Mouse (Mus musculus): Measurements from ENCODE around the gene Dusp18. TPM values are rescaled to one million over a fixed set of nuclear protein-coding genes. Genes with fewer than 3 reads are reported as not detected.
A peak's percentile ranks its signal among the peaks of the same experiment; 100 is the strongest.

Dusp18 gene
- 23.0 and 24.7 TPM in 2 replicates for polyA plus RNA-seq (2015; fragmentation: Nextera tagmentation; extraction: Ambion mirVana)

- Histone ChIP-seq H3K27ac (replicated peaks) (peak within 1 kb of the TSS; percentile 80), H3K4me2 (peak within 1 kb of the TSS; percentile 81), H3K4me3 (peak within 1 kb of the TSS; percentile 57), H3K9me3 (no peaks in the 10 kb centered on the region), H3K36me3 (peaks cover 28% of the 10 kb centered on the region), H3K4me1 (replicated peaks) (peaks cover 24% of the 10 kb centered on the region), H3K9ac (peak within 1 kb of the TSS; percentile 78), H3K27me3 (no peaks in the 10 kb centered on the region)
- ATAC-seq (ENCODE audit: low read depth): peak; percentile 99
- WGBS: 2% methylated on average over 46 of the region's 46 CpGs
Observed at GRCm38 (mm10) chr11:3894406-3895281, at the start of gene Dusp18, which contains the start of gene 4921536K21Rik. Gene Dusp18, plus strand, starts transcription at chr11:3895240. Gene 4921536K21Rik, minus strand, starts transcription at chr11:3895098.

GRCm38 (mm10) chr11:3846351-3846750 is 48.7 kb upstream of the Dusp18 start:
- Histone ChIP-seq H3K27ac (replicated peaks) (no peak overlapping the region), H3K4me1 (replicated peaks) (no peaks in the 10 kb centered on the region), H3K9ac (no peak overlapping the region), H3K36me3 (no peaks in the 10 kb centered on the region), H3K27me3 (no peaks in the 10 kb centered on the region), H3K4me2 (no peak overlapping the region), H3K4me3 (no peak overlapping the region), H3K9me3 (no peaks in the 10 kb centered on the region)
- ATAC-seq (ENCODE audit: low read depth): no peak
- 54% methylated on average over 2 of the region's 2 CpGs for WGBS

- 75% methylated on average over 15 of the region's 15 CpGs for WGBS
- H3K9me3 ChIP-seq: no peaks in the 10 kb centered on the region
- H3K4me3 ChIP-seq: no peak overlapping the region
- H3K4me2 ChIP-seq: no peak overlapping the region
- H3K4me1 ChIP-seq (replicated peaks): peaks cover 14% of the 10 kb centered on the region
- no peak overlapping the region for H3K27ac ChIP-seq (replicated peaks)
- H3K9ac ChIP-seq: no peak overlapping the region
- no peak for ATAC-seq (ENCODE audit: low read depth)
- H3K27me3 ChIP-seq: no peaks in the 10 kb centered on the region
- no peaks in the 10 kb centered on the region for H3K36me3 ChIP-seq
Observed at GRCm38 (mm10) chr11:3849469-3850314, 45.3 kb upstream of the Dusp18 start.

- Histone ChIP-seq H3K36me3 (no peaks in the 10 kb centered on the region), H3K4me1 (replicated peaks) (peaks cover 14% of the 10 kb centered on the region), H3K27me3 (no peaks in the 10 kb centered on the region), H3K27ac (replicated peaks) (no peak overlapping the region), H3K4me3 (no peak overlapping the region), H3K9ac (no peak overlapping the region), H3K9me3 (no peaks in the 10 kb centered on the region), H3K4me2 (no peak overlapping the region)
- WGBS: 88% methylated on average over 2 of the region's 2 CpGs
- ATAC-seq (ENCODE audit: low read depth): no peak
Observed at GRCm38 (mm10) chr11:3850315-3850614, 44.8 kb upstream of the Dusp18 start.

GRCm38 (mm10) chr11:3850746-3851277 is 44.2 kb upstream of the Dusp18 start:
- Histone ChIP-seq H3K4me3 (no peak overlapping the region), H3K9ac (no peak overlapping the region), H3K27ac (replicated peaks) (no peak overlapping the region), H3K4me2 (no peak overlapping the region), H3K4me1 (replicated peaks) (peaks cover 14% of the 10 kb centered on the region), H3K36me3 (no peaks in the 10 kb centered on the region), H3K27me3 (no peaks in the 10 kb centered on the region), H3K9me3 (no peaks in the 10 kb centered on the region)
- no peak; the same call in 1 of the 2 replicates for ATAC-seq (ENCODE audit: low read depth)
- WGBS: 66% methylated on average over 5 of the region's 5 CpGs

- Histone ChIP-seq H3K36me3 (no peaks in the 10 kb centered on the region), H3K4me1 (replicated peaks) (peaks cover 14% of the 10 kb centered on the region), H3K27me3 (no peaks in the 10 kb centered on the region), H3K9me3 (no peaks in the 10 kb centered on the region), H3K27ac (replicated peaks) (no peak overlapping the region), H3K4me2 (no peak overlapping the region), H3K9ac (no peak overlapping the region), H3K4me3 (no peak overlapping the region)
- no peak for ATAC-seq (ENCODE audit: low read depth)
- 75% methylated on average over 4 of the region's 4 CpGs for WGBS
Observed at GRCm38 (mm10) chr11:3851872-3852271, 43.2 kb upstream of the Dusp18 start.

- Histone ChIP-seq H3K27ac (replicated peaks) (peak overlapping the region; percentile 70; the same call in 1 of the 2 replicates), H3K9me3 (no peaks in the 10 kb centered on the region), H3K36me3 (no peaks in the 10 kb centered on the region), H3K27me3 (no peaks in the 10 kb centered on the region), H3K4me1 (replicated peaks) (peaks cover 14% of the 10 kb centered on the region), H3K9ac (no peak overlapping the region), H3K4me3 (no peak overlapping the region), H3K4me2 (no peak overlapping the region)
- no peak for ATAC-seq (ENCODE audit: low read depth)
- 92% methylated on average over 10 of the region's 10 CpGs for WGBS
Observed at GRCm38 (mm10) chr11:3853031-3853430, 42.0 kb upstream of the Dusp18 start.

- Histone ChIP-seq H3K4me1 (replicated peaks) (peaks cover 14% of the 10 kb centered on the region), H3K4me3 (no peak overlapping the region), H3K9ac (no peak overlapping the region), H3K36me3 (no peaks in the 10 kb centered on the region), H3K4me2 (no peak overlapping the region), H3K27ac (replicated peaks) (peak overlapping the region; percentile 70), H3K9me3 (no peaks in the 10 kb centered on the region), H3K27me3 (no peaks in the 10 kb centered on the region)
- 53% methylated on average over 5 of the region's 5 CpGs for WGBS
- peak; percentile 94 for ATAC-seq (ENCODE audit: low read depth)
Observed at GRCm38 (mm10) chr11:3853481-3854034, 41.5 kb upstream of the Dusp18 start.

- Histone ChIP-seq H3K4me2 (no peak overlapping the region), H3K9ac (no peak overlapping the region), H3K4me1 (replicated peaks) (peaks cover 14% of the 10 kb centered on the region), H3K9me3 (no peaks in the 10 kb centered on the region), H3K27ac (replicated peaks) (peak overlapping the region; percentile 70), H3K4me3 (no peak overlapping the region), H3K27me3 (no peaks in the 10 kb centered on the region), H3K36me3 (no peaks in the 10 kb centered on the region)
- ATAC-seq (ENCODE audit: low read depth): 0 out of 2 replicates have a peak, but pooled peaks have one; percentile 12
- 90% methylated on average over 3 of the region's 3 CpGs for WGBS
Observed at GRCm38 (mm10) chr11:3854156-3854555, 40.9 kb upstream of the Dusp18 start.

GRCm38 (mm10) chr11:3855846-3856245 is 39.2 kb upstream of the Dusp18 start:
- no peak overlapping the region for H3K4me2 ChIP-seq
- H3K27me3 ChIP-seq: no peaks in the 10 kb centered on the region
- H3K27ac ChIP-seq (replicated peaks): no peak overlapping the region
- WGBS: 92% methylated on average over 5 of the region's 5 CpGs
- no peaks in the 10 kb centered on the region for H3K9me3 ChIP-seq
- ATAC-seq (ENCODE audit: low read depth): no peak
- no peak overlapping the region for H3K9ac ChIP-seq
- peaks cover 14% of the 10 kb centered on the region for H3K4me1 ChIP-seq (replicated peaks)
- H3K4me3 ChIP-seq: no peak overlapping the region
- H3K36me3 ChIP-seq: no peaks in the 10 kb centered on the region

- no peak for ATAC-seq (ENCODE audit: low read depth)
- Histone ChIP-seq H3K9ac (no peak overlapping the region), H3K27ac (replicated peaks) (no peak overlapping the region), H3K4me1 (replicated peaks) (peaks cover 15% of the 10 kb centered on the region), H3K36me3 (no peaks in the 10 kb centered on the region), H3K9me3 (no peaks in the 10 kb centered on the region), H3K4me3 (no peak overlapping the region), H3K27me3 (peaks cover 12% of the 10 kb centered on the region), H3K4me2 (no peak overlapping the region)
- whole genome bisulfite sequencing: 74% methylated on average over 5 of the region's 5 CpGs
Observed at GRCm38 (mm10) chr11:3857902-3858301, 37.1 kb upstream of the Dusp18 start.

- Histone ChIP-seq H3K9me3 (no peaks in the 10 kb centered on the region), H3K9ac (no peak overlapping the region), H3K4me2 (no peak overlapping the region), H3K36me3 (no peaks in the 10 kb centered on the region), H3K27me3 (peaks cover 20% of the 10 kb centered on the region), H3K4me1 (replicated peaks) (peaks cover 16% of the 10 kb centered on the region), H3K27ac (replicated peaks) (no peak overlapping the region), H3K4me3 (no peak overlapping the region)
- no peak for ATAC-seq (ENCODE audit: low read depth)
- WGBS: 92% methylated on average over 4 of the region's 4 CpGs
Observed at GRCm38 (mm10) chr11:3859778-3860177, 35.3 kb upstream of the Dusp18 start.
